Mouse (Mus musculus): ENCODE data around the gene Gad1. TPM values are rescaled to one million over a fixed set of nuclear protein-coding genes. Genes with fewer than 3 reads are reported as not detected.

The Gad1 gene
- total RNA-seq, 2 experiments from 2014 or later, result 0.47 to 0.67 TPM

GRCm38 (mm10) chr2:70619232-70619835 lies 66.5 kb downstream of the Gad1 start:
- DNase-seq, result no peak
- intact Hi-C loops (cut with DNase I), result no loop called here

- DNase-seq, result peak in 1 of 2 experiments; percentile 25
- intact Hi-C loops (cut with DNase I), result no loop called here
These were observed 67.4 kb downstream of the Gad1 start for GRCm38 (mm10) chr2:70620225-70620624.

- intact Hi-C loops (cut with DNase I), result no loop called here
- DNase-seq, result no peak
These were observed 69.4 kb downstream of the Gad1 start for GRCm38 (mm10) chr2:70622244-70622643.

- DNase-seq, result no peak
- intact Hi-C loops (cut with DNase I), result no loop called here
These were observed 72.9 kb downstream of the Gad1 start for GRCm38 (mm10) chr2:70625761-70626160.

- intact Hi-C loops (cut with DNase I), result no loop called here
- DNase-seq, result no peak
These were observed 75.5 kb downstream of the Gad1 start for GRCm38 (mm10) chr2:70628397-70628796.

- peak; percentile 25 to 45 for DNase-seq
- intact Hi-C loops (cut with DNase I), result no loop called here
These were observed 76.5 kb downstream of the Gad1 start for GRCm38 (mm10) chr2:70629339-70629761.

- no peak for DNase-seq
- intact Hi-C loops (cut with DNase I), result no loop called here
These were observed 77.0 kb downstream of the Gad1 start for GRCm38 (mm10) chr2:70629921-70630320.

GRCm38 (mm10) chr2:70631321-70631720 lies 78.4 kb downstream of the Gad1 start:
- intact Hi-C loops (cut with DNase I), result no loop called here
- no peak for DNase-seq

GRCm38 (mm10) chr2:70632412-70632811 lies 79.5 kb downstream of the Gad1 start:
- no peak for DNase-seq
- intact Hi-C loops (cut with DNase I), result no loop called here

GRCm38 (mm10) chr2:70634028-70634690 lies 81.3 kb downstream of the Gad1 start:
- no peak for DNase-seq
- intact Hi-C loops (cut with DNase I), result no loop called here

GRCm38 (mm10) chr2:70640968-70641367 lies 88.1 kb downstream of the Gad1 start:
- intact Hi-C loops (cut with DNase I), result no loop called here
- no peak for DNase-seq

- DNase-seq, result peak; percentile 14 to 18
- intact Hi-C loops (cut with DNase I), result no loop called here
These were observed 90.2 kb downstream of the Gad1 start for GRCm38 (mm10) chr2:70642971-70643565.

- no peak for DNase-seq
- intact Hi-C loops (cut with DNase I), result no loop called here
These were observed 92.5 kb downstream of the Gad1 start for GRCm38 (mm10) chr2:70645266-70645780.

- no peak for DNase-seq
- intact Hi-C loops (cut with DNase I), result no loop called here
These were observed 94.8 kb downstream of the Gad1 start for GRCm38 (mm10) chr2:70647681-70648080.

- DNase-seq, result no peak
- intact Hi-C loops (cut with DNase I), result no loop called here
These were observed 95.4 kb downstream of the Gad1 start for GRCm38 (mm10) chr2:70648271-70648670.

- DNase-seq, result no peak
- intact Hi-C loops (cut with DNase I), result no loop called here
These were observed 96.6 kb downstream of the Gad1 start for GRCm38 (mm10) chr2:70649471-70649870.

Other genes starting within 250 kb of the Gad1 start
- under 1 TPM; 0.12 to 0.27 TPM for gene Sp5, start 78.1 kb upstream of the Gad1 start, total RNA-seq (2021)
- not detected for gene Erich2, start 44.3 kb upstream of the Gad1 start, total RNA-seq (2021)
- gene Gorasp2, start 108.5 kb downstream of the Gad1 start, total RNA-seq (2021), result 10 to 100 TPM; 84.5 to 86.7 TPM
- gene Gm26558, start 109.0 kb downstream of the Gad1 start, total RNA-seq (2021), result under 1 TPM in 1 of 2 experiments, not detected in 1; 0.32 TPM

All from heart, postnatal 10 days (tissue).